Mouse (Mus musculus) midbrain, embryonic 16.5 days (tissue): Measurements from ENCODE around the gene Cdh18. TPM values are rescaled to one million over a fixed set of nuclear protein-coding genes. Genes with fewer than 3 reads are reported as not detected.
"Not testable (repeated sequence)": the region's sequence is repeated elsewhere in the genome, so short reads cannot be mapped to it uniquely, and the experiment has no call there.

Source experiments
- ATAC-seq: fragments of 200-750 bp; cut with Nextera tagmentation; 2 replicates; pipeline ENCODE4 v1.8.0; 2017; ENCODE audit warnings: moderate TSS enrichment
- H3K27ac ChIP-seq: fragments of 300-500 bp; sonication (generic); 2 replicates; pipeline ENCODE4 v1.5.1; 2014; ENCODE audit warnings: mild to moderate bottlenecking, low read length, mixed read lengths
- H3K27me3 ChIP-seq: fragments of 300-500 bp; sonication (generic); 2 replicates; pipeline ENCODE4 v1.6.1; 2014; ENCODE audit warnings: low read depth, low read length, mixed read lengths; ENCODE audit not compliant: control insufficient read depth, insufficient read depth
- H3K36me3 ChIP-seq: fragments of 300-500 bp; sonication (generic); 2 replicates; pipeline ENCODE4 v1.6.1; 2014; ENCODE audit warnings: mild to moderate bottlenecking, low read length, moderate library complexity, mixed read lengths; ENCODE audit not compliant: control insufficient read depth, insufficient read depth
- H3K4me1 ChIP-seq: fragments of 300-500 bp; sonication (generic); 2 replicates; pipeline ENCODE4 v1.6.1; 2014; ENCODE audit warnings: mild to moderate bottlenecking, low read length, mixed read lengths; ENCODE audit not compliant: control insufficient read depth, insufficient read depth
- H3K4me2 ChIP-seq: fragments of 300-500 bp; sonication (generic); 2 replicates; pipeline ENCODE4 v1.6.1; 2014; ENCODE audit warnings: mild to moderate bottlenecking, low read length, mixed read lengths
- H3K4me3 ChIP-seq: fragments of 300-500 bp; sonication (generic); 2 replicates; pipeline ENCODE4 v1.5.1; 2014; ENCODE audit warnings: low read depth, mild to moderate bottlenecking, low read length, moderate library complexity, mixed read lengths
- H3K9ac ChIP-seq: fragments of 300-500 bp; sonication (generic); 2 replicates; pipeline ENCODE4 v1.6.1; 2014; ENCODE audit warnings: low read depth, low read length, mixed read lengths
- H3K9me3 ChIP-seq: fragments of 300-500 bp; sonication (generic); replicated peaks from 2 replicates; pipeline ENCODE4 v1.6.1; 2014; ENCODE audit warnings: mild to moderate bottlenecking, low read length, mixed read lengths; ENCODE audit not compliant: control insufficient read depth, poor library complexity, severe bottlenecking
- WGBS: fragments of 180-500 bp; shearing (Covaris S2); extraction: QIAGEN DNeasy Blood & Tissue Kit; methylation state at CpG from one replicate; pipeline ENCODE4 v1.1.7; 2014; 5-methylcytosine and 5-hydroxymethylcytosine counted together
- polyA plus RNA-seq: library from polyadenylated mRNA; unstranded; fragments of >200 nt; fragmentation: Nextera tagmentation; extraction: Ambion mirVana; gene quantifications from 2 replicates; pipeline ENCODE4 v1.2.1, GENCODE M21; 2015

Cdh18 gene
- polyA plus RNA-seq, 1 experiment from 2014 or later, result 10.1 TPM

GRCm38 (mm10) chr15:23021151-23021550 is 472.3 kb downstream of the Cdh18 start:
- H3K36me3 ChIP-seq, result no peaks in the 10 kb centered on the region
- no peak overlapping the region for H3K4me2 ChIP-seq
- H3K4me1 ChIP-seq, result no peaks in the 10 kb centered on the region
- no peaks in the 10 kb centered on the region for H3K27me3 ChIP-seq
- no peaks in the 10 kb centered on the region for H3K9me3 ChIP-seq
- ATAC-seq, result no peak
- H3K4me3 ChIP-seq, result no peak overlapping the region
- 33% methylated on average over 2 of the region's 2 CpGs for WGBS
- no peak overlapping the region for H3K9ac ChIP-seq
- no peak overlapping the region for H3K27ac ChIP-seq

GRCm38 (mm10) chr15:23022635-23023034 is 473.8 kb downstream of the Cdh18 start:
- H3K36me3 ChIP-seq, result no peaks in the 10 kb centered on the region
- H3K4me3 ChIP-seq, result no peak overlapping the region
- no peaks in the 10 kb centered on the region for H3K4me1 ChIP-seq

GRCm38 (mm10) chr15:23035551-23036207 is 486.9 kb downstream of the Cdh18 start:
- under 1% methylated on average over 14 of the region's 14 CpGs for WGBS
- Histone ChIP-seq H3K9me3 (no peaks in the 10 kb centered on the region), H3K4me1 (peaks cover 9% of the 10 kb centered on the region; the same call in 1 of the 2 replicates), H3K27me3 (no peaks in the 10 kb centered on the region), H3K27ac (peak overlapping the region; percentile 78), H3K36me3 (no peaks in the 10 kb centered on the region), H3K4me3 (peak overlapping the region; percentile 49), H3K9ac (peak overlapping the region; percentile 71), H3K4me2 (peak overlapping the region; percentile 76)
- ATAC-seq, result peak; percentile 75

More at GRCm38 (mm10) chr15:23022635-23023034, 473.8 kb downstream of the Cdh18 start:
- Histone ChIP-seq H3K4me2 (no peak overlapping the region), H3K27ac (no peak overlapping the region), H3K27me3 (no peaks in the 10 kb centered on the region), H3K9ac (no peak overlapping the region), H3K9me3 (no peaks in the 10 kb centered on the region)
- no peak for ATAC-seq

- H3K9me3 ChIP-seq, result no peaks in the 10 kb centered on the region
- under 1% methylated on average over 23 of the region's 23 CpGs for WGBS
- H3K4me1 ChIP-seq, result peaks cover 9% of the 10 kb centered on the region; the same call in 1 of the 2 replicates
- H3K27ac ChIP-seq, result peak overlapping the region; percentile 78
- no peaks in the 10 kb centered on the region for H3K27me3 ChIP-seq
- no peaks in the 10 kb centered on the region for H3K36me3 ChIP-seq
- H3K9ac ChIP-seq, result peak overlapping the region; percentile 71
- ATAC-seq, result peak; percentile 100
- peak overlapping the region; percentile 76 for H3K4me2 ChIP-seq
- peak overlapping the region; percentile 49 for H3K4me3 ChIP-seq
Measured at GRCm38 (mm10) chr15:23036208-23037065, 487.6 kb downstream of the Cdh18 start.

GRCm38 (mm10) chr15:23037561-23037960 is 488.7 kb downstream of the Cdh18 start:
- ATAC-seq, result no peak
- peak overlapping the region; percentile 8; the same call in 1 of the 2 replicates for H3K27ac ChIP-seq
- H3K9me3 ChIP-seq, result no peaks in the 10 kb centered on the region
- H3K4me1 ChIP-seq, result peaks cover 9% of the 10 kb centered on the region; the same call in 1 of the 2 replicates
- no peaks in the 10 kb centered on the region for H3K36me3 ChIP-seq
- peak overlapping the region; percentile 76 for H3K4me2 ChIP-seq
- H3K9ac ChIP-seq, result peak overlapping the region; percentile 48
- H3K27me3 ChIP-seq, result no peaks in the 10 kb centered on the region
- H3K4me3 ChIP-seq, result peak overlapping the region; percentile 49

- Histone ChIP-seq H3K4me2 (no peak overlapping the region), H3K36me3 (no peaks in the 10 kb centered on the region), H3K9ac (no peak overlapping the region), H3K27me3 (no peaks in the 10 kb centered on the region), H3K4me3 (no peak overlapping the region), H3K9me3 (no peaks in the 10 kb centered on the region), H3K27ac (no peak overlapping the region), H3K4me1 (no peaks in the 10 kb centered on the region)
- ATAC-seq, result no peak
- 84% methylated on average over 4 of the region's 4 CpGs for WGBS
Measured at GRCm38 (mm10) chr15:23046127-23046785, 497.4 kb downstream of the Cdh18 start.

- no peak overlapping the region for H3K4me2 ChIP-seq
- no peak overlapping the region for H3K27ac ChIP-seq
- H3K4me3 ChIP-seq, result no peak overlapping the region
- ATAC-seq, result no peak
- H3K36me3 ChIP-seq, result no peaks in the 10 kb centered on the region
- H3K27me3 ChIP-seq, result no peaks in the 10 kb centered on the region
- no peak overlapping the region for H3K9ac ChIP-seq
- no peaks in the 10 kb centered on the region for H3K9me3 ChIP-seq
- WGBS, result 85% methylated on average over 2 of the region's 2 CpGs
- no peaks in the 10 kb centered on the region for H3K4me1 ChIP-seq
Measured at GRCm38 (mm10) chr15:23052006-23052405, 503.2 kb downstream of the Cdh18 start.

GRCm38 (mm10) chr15:23085326-23085725 is 536.5 kb downstream of the Cdh18 start:
- H3K27me3 ChIP-seq, ATAC-seq, H3K9ac ChIP-seq, H3K36me3 ChIP-seq, H3K4me3 ChIP-seq, H3K9me3 ChIP-seq, H3K4me2 ChIP-seq, H3K4me1 ChIP-seq, H3K27ac ChIP-seq: not testable (repeated sequence)
- 93% methylated on average over 1 of the region's 1 CpGs for WGBS
